Mouse (Mus musculus) forebrain, embryonic 16.5 days (tissue): Measurements from ENCODE around the gene Fto. TPM values are rescaled to one million over a fixed set of nuclear protein-coding genes. Genes with fewer than 3 reads are reported as not detected.

ENCODE experiments used
- ATAC-seq: fragments of 200-750 bp; cut with Nextera tagmentation; 2 replicates; pipeline ENCODE4 v1.8.0; 2017; ENCODE audit warnings: mild to moderate bottlenecking, moderate library complexity
- H3K27ac ChIP-seq: fragments of 300-500 bp; sonication (generic); 2 replicates; pipeline ENCODE4 v1.5.1; 2014; ENCODE audit warnings: low read length, control low read depth
- H3K27me3 ChIP-seq: fragments of 300-500 bp; sonication (generic); replicated peaks from 2 replicates; pipeline ENCODE4 v1.6.1; 2014; ENCODE audit warnings: low read length; ENCODE audit not compliant: control insufficient read depth, insufficient read depth
- H3K36me3 ChIP-seq: fragments of 300-500 bp; sonication (generic); 2 replicates; pipeline ENCODE4 v1.6.1; 2014; ENCODE audit not compliant: control insufficient read depth, insufficient read depth
- H3K4me1 ChIP-seq: fragments of 300-500 bp; sonication (generic); replicated peaks from 2 replicates; pipeline ENCODE4 v1.6.1; 2014; ENCODE audit warnings: low read length; ENCODE audit not compliant: control insufficient read depth, insufficient read depth
- H3K4me2 ChIP-seq: fragments of 300-500 bp; sonication (generic); 2 replicates; pipeline ENCODE4 v1.6.1; 2014; ENCODE audit warnings: mild to moderate bottlenecking, low read length, control low read depth
- H3K4me3 ChIP-seq: fragments of 300-500 bp; sonication (generic); replicated peaks from 2 replicates; pipeline ENCODE4 v1.5.1; 2014; ENCODE audit warnings: mild to moderate bottlenecking, low read length, control low read depth
- H3K9ac ChIP-seq: fragments of 300-500 bp; sonication (generic); replicated peaks from 2 replicates; pipeline ENCODE4 v1.6.1; 2014; ENCODE audit warnings: low read depth, low read length, control low read depth
- H3K9me3 ChIP-seq: fragments of 300-500 bp; sonication (generic); 2 replicates; pipeline ENCODE4 v1.6.1; 2016; ENCODE audit warnings: low read length; ENCODE audit not compliant: control insufficient read depth
- WGBS: fragments of 180-500 bp; shearing (Covaris S2); extraction: QIAGEN DNeasy Blood & Tissue Kit; methylation state at CpG from one replicate; pipeline ENCODE4 v1.1.7; 2014; 5-methylcytosine and 5-hydroxymethylcytosine counted together
- polyA plus RNA-seq: library from polyadenylated mRNA; unstranded; fragments of >200 nt; fragmentation: Nextera tagmentation; extraction: Ambion mirVana; gene quantifications from 2 replicates; pipeline ENCODE4 v1.2.1, GENCODE M21; 2015

The Fto gene
- polyA plus RNA-seq, 1 experiment from 2014 or later, result 132 TPM

- H3K4me3 ChIP-seq, result no peak overlapping the region
- no peak overlapping the region for H3K9ac ChIP-seq
- H3K4me1 ChIP-seq, result no peaks in the 10 kb centered on the region
- H3K4me2 ChIP-seq, result no peak overlapping the region
- H3K9me3 ChIP-seq, result no peaks in the 10 kb centered on the region
- no peak for ATAC-seq
- 86% methylated on average over 7 of the region's 7 CpGs for WGBS
- no peaks in the 10 kb centered on the region for H3K36me3 ChIP-seq
- H3K27me3 ChIP-seq, result no peaks in the 10 kb centered on the region
- H3K27ac ChIP-seq, result no peak overlapping the region
These were observed 135.5 kb downstream of the Fto start for GRCm38 (mm10) chr8:91448667-91449329.

- Histone ChIP-seq H3K9me3 (no peaks in the 10 kb centered on the region), H3K27me3 (no peaks in the 10 kb centered on the region), H3K4me1 (no peaks in the 10 kb centered on the region), H3K9ac (no peak overlapping the region), H3K4me2 (no peak overlapping the region), H3K36me3 (no peaks in the 10 kb centered on the region), H3K27ac (no peak overlapping the region), H3K4me3 (no peak overlapping the region)
- ATAC-seq, result no peak
- 98% methylated on average over 2 of the region's 2 CpGs for WGBS
These were observed 141.6 kb downstream of the Fto start for GRCm38 (mm10) chr8:91454926-91455325.

- Histone ChIP-seq H3K9me3 (no peaks in the 10 kb centered on the region), H3K27ac (no peak overlapping the region), H3K4me3 (no peak overlapping the region), H3K4me1 (no peaks in the 10 kb centered on the region), H3K27me3 (no peaks in the 10 kb centered on the region), H3K4me2 (no peak overlapping the region), H3K9ac (no peak overlapping the region), H3K36me3 (no peaks in the 10 kb centered on the region)
- no peak for ATAC-seq
- 90% methylated on average over 5 of the region's 5 CpGs for WGBS
These were observed 142.3 kb downstream of the Fto start for GRCm38 (mm10) chr8:91455591-91455990.

GRCm38 (mm10) chr8:91458016-91458415 lies 144.7 kb downstream of the Fto start:
- Histone ChIP-seq H3K4me2 (no peak overlapping the region), H3K27ac (no peak overlapping the region), H3K4me3 (no peak overlapping the region), H3K9me3 (no peaks in the 10 kb centered on the region), H3K9ac (no peak overlapping the region), H3K36me3 (no peaks in the 10 kb centered on the region), H3K27me3 (no peaks in the 10 kb centered on the region), H3K4me1 (no peaks in the 10 kb centered on the region)
- WGBS, result 92% methylated on average over 1 of the region's 1 CpGs
- no peak for ATAC-seq

GRCm38 (mm10) chr8:91460965-91461364 lies 147.6 kb downstream of the Fto start:
- no peak overlapping the region for H3K27ac ChIP-seq
- no peaks in the 10 kb centered on the region for H3K9me3 ChIP-seq
- no peaks in the 10 kb centered on the region for H3K27me3 ChIP-seq
- H3K9ac ChIP-seq, result no peak overlapping the region
- H3K4me2 ChIP-seq, result no peak overlapping the region
- 94% methylated on average over 6 of the region's 6 CpGs for WGBS
- H3K4me1 ChIP-seq, result no peaks in the 10 kb centered on the region
- H3K36me3 ChIP-seq, result no peaks in the 10 kb centered on the region
- no peak overlapping the region for H3K4me3 ChIP-seq
- ATAC-seq, result no peak

- no peak for ATAC-seq
- no peak overlapping the region for H3K27ac ChIP-seq
- no peaks in the 10 kb centered on the region for H3K4me1 ChIP-seq
- H3K27me3 ChIP-seq, result no peaks in the 10 kb centered on the region
- no peaks in the 10 kb centered on the region for H3K36me3 ChIP-seq
- no peak overlapping the region for H3K4me3 ChIP-seq
- H3K9ac ChIP-seq, result no peak overlapping the region
- WGBS, result 88% methylated on average over 2 of the region's 2 CpGs
- H3K9me3 ChIP-seq, result no peaks in the 10 kb centered on the region
- H3K4me2 ChIP-seq, result no peak overlapping the region
These were observed 150.4 kb downstream of the Fto start for GRCm38 (mm10) chr8:91463757-91464156.

- Histone ChIP-seq H3K27me3 (no peaks in the 10 kb centered on the region), H3K4me3 (no peak overlapping the region), H3K4me1 (no peaks in the 10 kb centered on the region), H3K9me3 (no peaks in the 10 kb centered on the region), H3K27ac (no peak overlapping the region), H3K36me3 (no peaks in the 10 kb centered on the region), H3K4me2 (no peak overlapping the region), H3K9ac (no peak overlapping the region)
- WGBS, result 96% methylated on average over 3 of the region's 3 CpGs
- ATAC-seq, result no peak
These were observed 154.1 kb downstream of the Fto start for GRCm38 (mm10) chr8:91467463-91467862.

GRCm38 (mm10) chr8:91467881-91468534 lies 154.7 kb downstream of the Fto start:
- Histone ChIP-seq H3K36me3 (no peaks in the 10 kb centered on the region), H3K4me1 (no peaks in the 10 kb centered on the region), H3K9ac (no peak overlapping the region), H3K4me2 (no peak overlapping the region), H3K9me3 (no peaks in the 10 kb centered on the region), H3K27me3 (no peaks in the 10 kb centered on the region), H3K4me3 (no peak overlapping the region), H3K27ac (no peak overlapping the region)
- no peak for ATAC-seq
- WGBS, result 91% methylated on average over 8 of the region's 8 CpGs

- no peak overlapping the region for H3K4me3 ChIP-seq
- no peak for ATAC-seq
- H3K4me2 ChIP-seq, result no peak overlapping the region
- no peaks in the 10 kb centered on the region for H3K27me3 ChIP-seq
- WGBS, result 96% methylated on average over 8 of the region's 8 CpGs
- no peaks in the 10 kb centered on the region for H3K4me1 ChIP-seq
- H3K9ac ChIP-seq, result no peak overlapping the region
- no peaks in the 10 kb centered on the region for H3K36me3 ChIP-seq
- H3K27ac ChIP-seq, result no peak overlapping the region
- H3K9me3 ChIP-seq, result no peaks in the 10 kb centered on the region
These were observed 156.1 kb downstream of the Fto start for GRCm38 (mm10) chr8:91469441-91469840.
